Mouse (Mus musculus): ENCODE results near the gene Mfrp. TPM values are rescaled to one million over a fixed set of nuclear protein-coding genes. Genes with fewer than 3 reads are reported as not detected.
A peak's percentile ranks its signal among the peaks of the same experiment; 100 is the strongest.

Mfrp gene
- polyA plus RNA-seq, 1 experiment: 0.12 TPM

DNA sequence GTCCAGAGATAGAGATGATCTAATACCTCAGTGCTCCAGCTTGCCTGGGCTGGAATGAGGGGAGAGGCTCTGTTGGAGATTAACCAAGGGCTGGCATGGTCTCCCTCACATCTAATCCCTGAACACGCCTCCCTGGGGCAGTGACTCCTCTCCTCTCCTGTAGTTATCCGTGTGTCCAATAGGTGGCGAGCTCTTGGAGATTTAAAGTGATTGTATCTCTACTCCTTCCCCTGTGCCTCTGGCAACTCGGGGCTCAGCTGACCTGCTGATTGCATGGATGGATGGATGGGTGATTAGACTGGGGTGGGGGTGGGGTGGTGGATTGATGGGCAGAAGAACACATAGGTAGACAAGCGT is 24.8 kb upstream of the Mfrp start:
- peaks cover 5% of the 10 kb centered on the region; the same call in 1 of the 2 replicates for H3K4me1 ChIP-seq (ENCODE audit: control insufficient read depth, insufficient read depth, low read length)
- H3K27ac ChIP-seq (ENCODE audit: insufficient read depth, low read length): no peak overlapping the region

DNA sequence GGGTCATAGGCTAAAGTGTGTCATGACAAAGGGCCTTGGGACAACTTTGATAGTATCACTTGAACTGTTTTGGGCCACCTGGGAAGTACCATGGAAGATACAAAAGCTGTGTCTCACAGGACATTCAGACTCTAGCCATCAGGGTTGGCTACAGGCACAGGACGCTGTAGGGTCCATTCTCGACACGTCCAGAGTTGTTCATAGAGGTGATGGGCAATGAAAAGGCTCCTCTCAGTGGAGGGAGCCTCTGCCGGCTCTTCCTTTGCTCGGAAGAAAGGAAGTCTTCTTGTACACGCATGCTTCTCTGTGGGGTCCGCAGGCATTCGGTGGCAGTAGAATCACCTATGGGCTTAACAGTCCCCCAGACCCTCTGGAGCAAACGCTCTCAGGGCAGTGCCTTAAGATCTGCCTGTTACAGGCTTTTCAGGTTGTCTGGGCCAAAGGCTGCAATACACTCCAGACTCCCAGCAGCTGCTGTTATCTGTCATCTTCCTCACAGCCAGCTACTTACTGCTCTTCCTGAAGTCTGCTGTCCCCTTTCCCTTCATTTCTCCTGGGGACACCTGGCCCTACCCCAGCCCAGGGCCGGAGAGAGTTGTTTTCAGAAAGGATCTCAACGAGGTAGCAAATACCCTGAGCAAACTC is 24.1 kb upstream of the Mfrp start:
- Histone ChIP-seq H3K4me3 (ENCODE audit: insufficient read depth, low read length) (no peak overlapping the region), H3K4me1 (ENCODE audit: control insufficient read depth, insufficient read depth, low read length) (0 out of 2 replicates have a peak, but pooled peaks cover 2% of the 10 kb centered on the region), H3K27ac (ENCODE audit: insufficient read depth, low read length) (no peak overlapping the region)
- TF ChIP-seq POLR2A (IDR thresholded peaks at IDR 0.05; ENCODE audit: low read depth, low read length) (no peak), CTCF (IDR thresholded peaks at IDR 0.05; ENCODE audit: borderline replicate concordance, insufficient read depth, low read length) (no peak)

More for the DNA sequence above, 24.8 kb upstream of the Mfrp start:
- TF ChIP-seq POLR2A (IDR thresholded peaks at IDR 0.05; ENCODE audit: low read depth, low read length) (no peak), CTCF (IDR thresholded peaks at IDR 0.05; ENCODE audit: borderline replicate concordance, insufficient read depth, low read length) (0 out of 2 replicates have a peak, but pooled peaks have one; percentile 19)
- no peak overlapping the region for H3K4me3 ChIP-seq (ENCODE audit: insufficient read depth, low read length)

DNA sequence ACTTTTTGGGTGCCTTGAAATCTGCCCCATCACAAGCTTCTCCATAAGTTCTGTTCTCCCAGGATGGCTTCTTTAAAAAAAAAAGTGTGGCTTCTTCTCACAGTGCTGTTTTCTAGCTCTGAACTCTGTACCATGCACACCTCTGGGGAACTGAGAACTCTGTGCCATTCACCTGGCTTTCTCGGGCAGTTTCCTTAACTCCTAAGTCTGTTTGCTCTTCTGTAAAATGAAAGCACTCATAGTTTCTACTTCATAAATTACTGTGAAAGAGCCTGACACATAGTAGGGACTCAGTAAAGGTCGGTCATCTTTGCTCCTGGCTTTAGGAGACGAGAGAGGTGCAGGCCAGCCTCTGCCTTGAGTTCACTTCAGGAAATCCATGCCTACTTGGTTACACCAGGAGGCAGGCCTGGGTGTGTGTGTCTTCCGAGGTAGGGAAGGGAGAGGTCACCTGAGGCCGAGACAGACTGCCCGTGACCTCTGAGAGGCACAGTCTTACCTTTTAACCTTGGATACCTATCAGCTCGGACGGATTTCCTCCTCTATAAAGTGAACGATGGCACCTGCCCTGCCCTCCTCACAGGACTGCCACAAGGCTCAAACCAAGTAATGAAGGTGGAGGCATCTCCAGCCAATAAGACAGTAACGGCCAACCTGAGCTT is 23.3 kb upstream of the Mfrp start:
- H3K27ac ChIP-seq (ENCODE audit: insufficient read depth, low read length): no peak overlapping the region

DNA sequence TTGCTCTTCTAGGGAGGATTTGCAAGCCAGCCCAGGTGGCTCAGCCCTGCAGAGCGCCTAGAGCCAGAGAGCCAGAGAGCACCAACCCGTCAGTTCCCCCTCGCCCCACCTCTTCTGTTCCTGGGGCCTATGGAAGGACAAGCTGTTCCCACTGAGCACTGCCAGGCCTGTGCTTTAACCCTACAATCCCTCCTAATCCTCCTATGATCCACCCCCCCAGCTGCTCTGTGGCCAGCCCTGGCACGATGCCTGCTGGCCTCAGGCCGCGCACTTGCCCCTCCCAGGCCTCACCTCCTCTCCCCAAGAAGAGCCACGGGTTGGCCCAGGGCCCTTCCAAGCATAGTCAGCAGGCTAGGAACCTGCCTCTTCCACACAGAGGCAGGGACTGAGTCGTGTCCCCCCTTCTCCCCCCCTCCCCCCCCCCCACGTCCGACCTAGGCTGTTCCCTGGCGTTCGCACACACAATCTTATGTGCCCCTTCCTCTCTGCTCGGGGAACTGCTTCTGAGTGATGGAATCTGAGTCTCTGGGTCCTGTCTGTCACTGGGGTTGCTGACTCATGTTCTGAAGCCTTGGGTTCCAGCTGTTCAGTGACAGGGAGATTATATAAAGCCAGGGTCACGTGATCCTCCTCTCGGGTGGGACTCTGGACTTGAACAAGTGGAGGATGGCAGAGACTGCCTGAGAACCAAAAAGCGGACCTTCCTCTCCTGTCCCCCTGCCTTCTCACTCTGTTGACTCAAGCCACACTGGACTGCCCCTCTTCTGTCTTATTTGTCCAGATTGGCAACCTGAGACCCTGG is 22.4 kb upstream of the Mfrp start:
- TF ChIP-seq POLR2A (IDR thresholded peaks at IDR 0.05; ENCODE audit: low read depth, low read length): no peak
- no peak overlapping the region for H3K4me3 ChIP-seq (ENCODE audit: insufficient read depth, low read length)
- no peak overlapping the region for H3K27ac ChIP-seq (ENCODE audit: insufficient read depth, low read length)
- peaks cover 7% of the 10 kb centered on the region for H3K4me1 ChIP-seq (ENCODE audit: control insufficient read depth, insufficient read depth, low read length)

More for the DNA sequence above, 23.3 kb upstream of the Mfrp start:
- TF ChIP-seq CTCF (IDR thresholded peaks at IDR 0.05; ENCODE audit: borderline replicate concordance, insufficient read depth, low read length): no peak
- no peak for TF ChIP-seq POLR2A (IDR thresholded peaks at IDR 0.05; ENCODE audit: low read depth, low read length)
- 0 out of 2 replicates have a peak, but pooled peaks cover 2% of the 10 kb centered on the region for H3K4me1 ChIP-seq (ENCODE audit: control insufficient read depth, insufficient read depth, low read length)
- no peak overlapping the region for H3K4me3 ChIP-seq (ENCODE audit: insufficient read depth, low read length)

DNA sequence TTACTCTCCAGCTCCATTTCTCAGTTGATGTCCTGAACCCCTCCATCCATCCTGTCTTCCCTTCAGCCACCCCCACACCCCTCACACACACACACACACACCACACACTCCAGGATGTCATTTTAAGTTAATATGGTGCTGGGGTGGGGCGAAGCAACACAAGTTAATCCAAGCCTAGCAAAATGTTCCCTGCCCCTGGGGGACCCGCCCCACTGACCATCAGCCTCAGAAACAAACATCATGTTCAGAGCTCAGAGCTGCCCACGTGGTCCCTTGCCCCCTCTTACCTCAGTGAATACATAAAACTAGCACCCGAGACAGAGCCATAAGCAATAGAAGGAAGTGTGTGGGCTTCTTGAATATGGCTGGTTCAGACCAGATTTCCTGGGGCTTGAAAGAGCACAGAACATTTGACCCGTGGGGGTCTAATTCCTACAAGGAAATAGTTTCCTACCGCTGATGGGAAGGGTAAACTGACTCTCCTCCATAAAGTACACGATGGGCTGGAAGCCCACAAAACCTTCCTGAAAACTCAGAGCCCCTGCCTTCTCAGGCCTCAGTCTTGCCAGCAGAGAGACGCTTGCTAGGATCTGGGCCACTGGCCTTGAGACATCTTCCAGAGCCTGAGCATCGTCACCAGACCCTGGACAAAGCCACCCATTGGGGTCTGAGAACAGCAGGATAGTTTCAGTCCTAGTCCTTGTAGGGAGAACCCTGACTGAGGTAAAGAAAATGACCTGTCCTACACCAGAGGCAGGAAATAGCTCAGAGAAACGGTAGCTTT is 21.3 kb upstream of the Mfrp start:
- TF ChIP-seq CTCF (IDR thresholded peaks at IDR 0.05; ENCODE audit: borderline replicate concordance, insufficient read depth, low read length): no peak
- TF ChIP-seq POLR2A (IDR thresholded peaks at IDR 0.05; ENCODE audit: low read depth, low read length): no peak
- H3K27ac ChIP-seq (ENCODE audit: insufficient read depth, low read length): no peak overlapping the region
- H3K4me1 ChIP-seq (ENCODE audit: control insufficient read depth, insufficient read depth, low read length): peaks cover 7% of the 10 kb centered on the region

DNA sequence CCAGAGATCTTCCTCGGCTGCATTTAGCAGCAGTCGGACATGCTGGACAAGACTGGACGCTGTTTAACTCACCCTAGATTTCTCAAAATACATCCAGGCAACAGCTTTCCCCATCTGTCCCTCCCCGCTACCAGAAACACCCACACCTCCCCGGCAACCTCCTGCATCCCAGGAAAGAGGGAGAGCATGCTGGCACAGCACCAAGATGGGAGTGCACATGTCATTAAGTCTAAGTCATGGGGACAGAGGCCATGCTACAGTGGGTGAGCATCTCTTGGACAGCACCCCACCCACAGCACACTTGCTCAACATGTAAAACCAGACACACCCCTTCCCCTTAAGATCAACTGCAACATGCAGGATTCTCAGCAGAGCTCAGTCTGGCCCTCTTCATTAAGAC is 20.6 kb upstream of the Mfrp start:
- no peak overlapping the region for H3K4me3 ChIP-seq (ENCODE audit: insufficient read depth, low read length)
- no peak overlapping the region for H3K27ac ChIP-seq (ENCODE audit: insufficient read depth, low read length)
- no peak for TF ChIP-seq CTCF (IDR thresholded peaks at IDR 0.05; ENCODE audit: borderline replicate concordance, insufficient read depth, low read length)
- no peak for TF ChIP-seq POLR2A (IDR thresholded peaks at IDR 0.05; ENCODE audit: low read depth, low read length)
- H3K4me1 ChIP-seq (ENCODE audit: control insufficient read depth, insufficient read depth, low read length): peaks cover 7% of the 10 kb centered on the region

More for the DNA sequence above, 21.3 kb upstream of the Mfrp start:
- H3K4me3 ChIP-seq (ENCODE audit: insufficient read depth, low read length): no peak overlapping the region

DNA sequence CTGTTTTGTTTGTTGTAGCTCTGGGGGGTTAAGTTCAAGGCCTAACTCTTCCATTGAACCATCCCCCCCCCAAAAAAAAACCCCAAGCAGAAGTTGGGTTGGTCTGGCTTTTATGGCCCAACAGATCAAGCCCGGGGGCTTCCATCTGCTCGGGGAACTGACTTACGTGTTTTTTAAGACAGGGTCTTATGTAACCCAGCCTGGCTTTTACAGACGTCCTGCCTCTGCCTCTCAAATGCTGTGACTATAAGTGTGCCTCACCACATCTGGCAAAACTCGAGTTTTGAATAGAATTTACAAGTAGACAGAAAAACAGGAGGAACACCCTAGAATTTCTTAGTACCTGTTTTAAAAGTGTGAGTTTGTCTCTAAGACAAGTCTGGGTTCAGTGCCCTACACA is 19.9 kb upstream of the Mfrp start:
- H3K4me3 ChIP-seq (ENCODE audit: insufficient read depth, low read length): no peak overlapping the region
- no peak overlapping the region for H3K27ac ChIP-seq (ENCODE audit: insufficient read depth, low read length)
- TF ChIP-seq CTCF (IDR thresholded peaks at IDR 0.05; ENCODE audit: borderline replicate concordance, insufficient read depth, low read length) (no peak), POLR2A (IDR thresholded peaks at IDR 0.05; ENCODE audit: low read depth, low read length) (no peak)
- H3K4me1 ChIP-seq (ENCODE audit: control insufficient read depth, insufficient read depth, low read length): peaks cover 7% of the 10 kb centered on the region

DNA sequence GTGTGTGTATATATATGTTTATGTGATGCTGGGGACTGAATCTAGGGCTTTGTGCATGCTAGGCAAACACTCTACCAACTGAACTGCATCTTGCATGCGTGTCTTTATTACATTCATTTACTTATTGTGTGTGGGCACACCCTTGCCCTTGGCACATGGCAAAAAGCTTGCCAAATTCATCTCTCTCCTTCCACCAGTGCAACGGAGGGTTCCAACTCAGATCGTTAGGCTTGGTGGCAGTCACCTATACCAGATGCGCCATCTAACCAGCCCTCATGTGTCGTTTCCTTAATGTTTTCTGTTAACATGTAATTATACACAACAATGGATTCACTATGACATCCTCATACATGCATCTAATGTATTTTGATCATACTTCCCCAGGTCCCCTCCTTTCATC is 19.3 kb upstream of the Mfrp start:
- Histone ChIP-seq H3K27ac (ENCODE audit: insufficient read depth, low read length) (no peak overlapping the region), H3K4me1 (ENCODE audit: control insufficient read depth, insufficient read depth, low read length) (peaks cover 7% of the 10 kb centered on the region), H3K4me3 (ENCODE audit: insufficient read depth, low read length) (no peak overlapping the region)
- TF ChIP-seq CTCF (IDR thresholded peaks at IDR 0.05; ENCODE audit: borderline replicate concordance, insufficient read depth, low read length) (no peak), POLR2A (IDR thresholded peaks at IDR 0.05; ENCODE audit: low read depth, low read length) (no peak)

DNA sequence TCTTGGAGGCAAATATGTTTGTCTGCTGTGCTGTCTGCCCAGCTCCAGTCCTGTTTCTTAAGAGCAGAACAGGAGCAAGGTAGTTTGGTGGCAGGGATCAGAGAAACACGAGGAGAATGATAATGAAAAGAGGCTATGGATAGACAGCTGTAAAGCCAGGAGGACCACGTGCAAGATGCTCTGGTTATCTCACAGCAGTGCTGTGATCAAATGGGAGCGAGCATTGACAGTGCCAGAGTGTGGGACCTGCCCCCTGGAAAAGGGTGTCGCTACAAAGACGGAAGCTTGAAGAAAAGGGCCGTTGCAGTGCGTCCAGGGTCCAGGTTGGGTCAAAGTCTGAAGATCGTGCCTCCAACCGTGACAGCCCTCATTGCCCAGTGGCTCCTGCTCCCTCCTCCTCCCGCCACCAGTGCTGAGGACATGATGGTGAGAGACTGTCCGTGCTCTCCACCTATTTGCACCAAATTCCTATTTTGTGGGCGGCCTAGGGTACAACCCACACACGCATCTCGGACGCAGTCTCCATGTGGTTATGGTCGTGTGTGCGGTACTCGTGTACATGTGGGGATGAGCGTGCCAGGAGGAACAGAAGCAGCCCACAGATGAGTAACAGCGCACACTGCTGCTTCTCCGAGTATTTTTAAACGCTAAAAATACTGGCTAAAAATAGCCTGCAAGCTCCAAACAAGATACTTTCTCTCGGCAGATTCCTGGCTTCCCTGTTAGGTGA is 18.0 kb upstream of the Mfrp start:
- H3K4me3 ChIP-seq (ENCODE audit: insufficient read depth, low read length): no peak overlapping the region
- no peak overlapping the region for H3K27ac ChIP-seq (ENCODE audit: insufficient read depth, low read length)
- peaks cover 10% of the 10 kb centered on the region for H3K4me1 ChIP-seq (ENCODE audit: control insufficient read depth, insufficient read depth, low read length)
- no peak for TF ChIP-seq CTCF (IDR thresholded peaks at IDR 0.05; ENCODE audit: borderline replicate concordance, insufficient read depth, low read length)
- TF ChIP-seq POLR2A (IDR thresholded peaks at IDR 0.05; ENCODE audit: low read depth, low read length): no peak

All from embryonic fibroblast, embryonic 13.5 days (primary cell).